Mouse (Mus musculus) lung, postnatal 0 days (tissue): ENCODE results near the gene Abcc12. TPM values are rescaled to one million over a fixed set of nuclear protein-coding genes. Genes with fewer than 3 reads are reported as not detected.

Experiments used
- ATAC-seq: fragments of 200-750 bp; cut with Nextera tagmentation; 2 replicates; pipeline ENCODE4 v1.8.0; 2017; ENCODE audit warnings: moderate library complexity
- DNase-seq: peaks from one replicate; pipeline ENCODE4 v3.0.0-alpha.2; 2016; ENCODE audit warnings: low spot score
- H3K27ac ChIP-seq: fragments of 300-500 bp; sonication (generic); 2 replicates; pipeline ENCODE4 v1.5.1; 2014; ENCODE audit warnings: antibody characterized with exemption, mild to moderate bottlenecking, low read length, mixed read lengths
- H3K27me3 ChIP-seq: fragments of 300-500 bp; sonication (generic); replicated peaks from 2 replicates; pipeline ENCODE4 v1.6.1; 2014; ENCODE audit warnings: low read length, mixed read lengths; ENCODE audit not compliant: insufficient read depth
- H3K36me3 ChIP-seq: fragments of 300-500 bp; sonication (generic); 2 replicates; pipeline ENCODE4 v1.6.1; 2014; ENCODE audit warnings: low read length, mixed read lengths; ENCODE audit not compliant: insufficient read depth
- H3K4me1 ChIP-seq: fragments of 300-500 bp; sonication (generic); 2 replicates; pipeline ENCODE4 v1.6.1; 2014; ENCODE audit warnings: antibody characterized with exemption, low read depth, low read length, mixed read lengths; ENCODE audit not compliant: insufficient read depth
- H3K4me2 ChIP-seq: fragments of 300-500 bp; sonication (generic); replicated peaks from 2 replicates; pipeline ENCODE4 v1.6.1; 2014; ENCODE audit warnings: low read depth, mild to moderate bottlenecking, low read length, moderate library complexity, mixed read lengths
- H3K4me3 ChIP-seq: fragments of 300-500 bp; sonication (generic); 2 replicates; pipeline ENCODE4 v1.5.1; 2014; ENCODE audit warnings: low read depth, low read length
- H3K9ac ChIP-seq: fragments of 300-500 bp; sonication (generic); replicated peaks from 2 replicates; pipeline ENCODE4 v1.6.1; 2014; ENCODE audit warnings: low read depth, mild to moderate bottlenecking
- H3K9me3 ChIP-seq: fragments of 300-500 bp; sonication (generic); 2 replicates; pipeline ENCODE4 v1.6.1; 2016; ENCODE audit warnings: low read length, mixed read lengths
- CTCF ChIP-seq: IDR thresholded peaks from 2 replicates; pipeline ENCODE4 v1.5.1; 2016; ENCODE audit warnings: antibody characterized with exemption, mild to moderate bottlenecking
- EP300 ChIP-seq: IDR thresholded peaks from 2 replicates; pipeline ENCODE4 v1.6.1; 2016; ENCODE audit warnings: antibody characterized with exemption, mild to moderate bottlenecking, control low read depth
- WGBS: fragments of 180-500 bp; shearing (Covaris S2); extraction: QIAGEN DNeasy Blood & Tissue Kit; methylation state at CpG from one replicate; pipeline ENCODE4 v1.1.7; 2014; 5-methylcytosine and 5-hydroxymethylcytosine counted together
- polyA plus RNA-seq: library from polyadenylated mRNA; unstranded; fragments of >200 nt; fragmentation: Nextera tagmentation; extraction: Ambion mirVana; gene quantifications from 2 replicates; pipeline ENCODE4 v1.2.1, GENCODE M21; 2015

Gene Abcc12
- polyA plus RNA-seq, 1 experiment from 2014 or later: 0.30 TPM

GRCm38 (mm10) chr8:86585532-86585931 is 5.0 kb upstream of the Abcc12 start:
- H3K4me1 ChIP-seq: no peaks in the 10 kb centered on the region
- no peaks in the 10 kb centered on the region for H3K36me3 ChIP-seq
- H3K4me3 ChIP-seq: peak overlapping the region; percentile 32
- ATAC-seq (peak; percentile 85), DNase-seq (peak; percentile 85)
- peak overlapping the region; percentile 71 for H3K4me2 ChIP-seq
- H3K9ac ChIP-seq: no peak overlapping the region
- H3K27me3 ChIP-seq: no peaks in the 10 kb centered on the region
- no peak overlapping the region for H3K27ac ChIP-seq
- TF ChIP-seq EP300 (no peak), CTCF (peak; percentile 91)
- under 1% methylated on average over 16 of the region's 16 CpGs for WGBS
- no peaks in the 10 kb centered on the region for H3K9me3 ChIP-seq

- no peaks in the 10 kb centered on the region for H3K4me1 ChIP-seq
- peak; percentile 85 for DNase-seq
- no peak overlapping the region for H3K27ac ChIP-seq
- peak overlapping the region; percentile 32 for H3K4me3 ChIP-seq
- no peaks in the 10 kb centered on the region for H3K27me3 ChIP-seq
- no peak overlapping the region for H3K9ac ChIP-seq
- H3K4me2 ChIP-seq: peak overlapping the region; percentile 71
- TF ChIP-seq CTCF (peak; percentile 87), EP300 (no peak)
- ATAC-seq: peak; percentile 79
- no peaks in the 10 kb centered on the region for H3K36me3 ChIP-seq
- 7% methylated on average over 11 of the region's 11 CpGs for WGBS
- H3K9me3 ChIP-seq: no peaks in the 10 kb centered on the region
Observed at GRCm38 (mm10) chr8:86585118-86585517, 4.6 kb upstream of the Abcc12 start.

GRCm38 (mm10) chr8:86581921-86582331 is 1.4 kb upstream of the Abcc12 start:
- WGBS: 82% methylated on average over 4 of the region's 4 CpGs
- Histone ChIP-seq H3K27me3 (no peaks in the 10 kb centered on the region), H3K36me3 (no peaks in the 10 kb centered on the region), H3K27ac (no peak overlapping the region), H3K9ac (no peak overlapping the region), H3K4me2 (no peak overlapping the region), H3K4me1 (0 out of 2 replicates have a peak, but pooled peaks cover 4% of the 10 kb centered on the region), H3K9me3 (no peaks in the 10 kb centered on the region), H3K4me3 (no peak overlapping the region)
- no peak for ATAC-seq
- DNase-seq: no peak
- peak; percentile 45 for TF ChIP-seq CTCF
- no peak for TF ChIP-seq EP300

GRCm38 (mm10) chr8:86578693-86579092 is 1.8 kb downstream of the Abcc12 start:
- no peak overlapping the region for H3K4me2 ChIP-seq
- ATAC-seq (peak; percentile 58), DNase-seq (peak; percentile 43)
- H3K9me3 ChIP-seq: no peaks in the 10 kb centered on the region
- H3K9ac ChIP-seq: no peak overlapping the region
- TF ChIP-seq EP300: no peak
- no peak for TF ChIP-seq CTCF
- no peaks in the 10 kb centered on the region for H3K27me3 ChIP-seq
- H3K36me3 ChIP-seq: no peaks in the 10 kb centered on the region
- no peak overlapping the region for H3K27ac ChIP-seq
- WGBS: 45% methylated on average over 8 of the region's 8 CpGs
- 0 out of 2 replicates have a peak, but pooled peaks cover 4% of the 10 kb centered on the region for H3K4me1 ChIP-seq
- H3K4me3 ChIP-seq: no peak overlapping the region

- ATAC-seq (peak; percentile 16; the same call in 1 of the 2 replicates), DNase-seq (peak; percentile 14)
- no peaks in the 10 kb centered on the region for H3K36me3 ChIP-seq
- no peaks in the 10 kb centered on the region for H3K27me3 ChIP-seq
- H3K4me3 ChIP-seq: no peak overlapping the region
- whole genome bisulfite sequencing: 23% methylated on average over 9 of the region's 9 CpGs
- no peak overlapping the region for H3K9ac ChIP-seq
- no peak overlapping the region for H3K4me2 ChIP-seq
- H3K4me1 ChIP-seq: 0 out of 2 replicates have a peak, but pooled peaks cover 4% of the 10 kb centered on the region
- TF ChIP-seq CTCF (no peak), EP300 (no peak)
- no peaks in the 10 kb centered on the region for H3K9me3 ChIP-seq
- no peak overlapping the region for H3K27ac ChIP-seq
Observed at GRCm38 (mm10) chr8:86578076-86578475, 2.4 kb downstream of the Abcc12 start.

- no peak for ATAC-seq
Observed at GRCm38 (mm10) chr8:86577547-86577946, 2.9 kb downstream of the Abcc12 start.

GRCm38 (mm10) chr8:86563674-86564073 is 16.8 kb downstream of the Abcc12 start:
- no peak overlapping the region for H3K9ac ChIP-seq
- no peak overlapping the region for H3K4me3 ChIP-seq
- H3K27ac ChIP-seq: no peak overlapping the region
- no peak for DNase-seq
- H3K27me3 ChIP-seq: no peaks in the 10 kb centered on the region
- ATAC-seq: no peak
- no peaks in the 10 kb centered on the region for H3K4me1 ChIP-seq
- no peaks in the 10 kb centered on the region for H3K9me3 ChIP-seq
- TF ChIP-seq EP300 (no peak), CTCF (no peak)
- no peak overlapping the region for H3K4me2 ChIP-seq
- WGBS: 79% methylated on average over 9 of the region's 9 CpGs
- no peaks in the 10 kb centered on the region for H3K36me3 ChIP-seq

More at GRCm38 (mm10) chr8:86577547-86577946, 2.9 kb downstream of the Abcc12 start:
- 84% methylated on average over 8 of the region's 8 CpGs for WGBS
- H3K27me3 ChIP-seq: no peaks in the 10 kb centered on the region
- H3K27ac ChIP-seq: no peak overlapping the region
- 0 out of 2 replicates have a peak, but pooled peaks cover 4% of the 10 kb centered on the region for H3K4me1 ChIP-seq
- H3K4me2 ChIP-seq: no peak overlapping the region
- H3K9me3 ChIP-seq: no peaks in the 10 kb centered on the region
- TF ChIP-seq EP300 (no peak), CTCF (no peak)
- no peak overlapping the region for H3K4me3 ChIP-seq
- no peak for DNase-seq
- H3K9ac ChIP-seq: no peak overlapping the region
- no peaks in the 10 kb centered on the region for H3K36me3 ChIP-seq
